Mouse (Mus musculus) lung, postnatal 0 days (tissue): ENCODE data around the gene Neurog3. TPM values are rescaled to one million over a fixed set of nuclear protein-coding genes. Genes with fewer than 3 reads are reported as not detected.

Source experiments
- ATAC-seq: fragments of 200-750 bp; cut with Nextera tagmentation; 2 replicates; pipeline ENCODE4 v1.8.0; 2017; ENCODE audit warnings: moderate library complexity
- DNase-seq: peaks from one replicate; pipeline ENCODE4 v3.0.0-alpha.2; 2016; ENCODE audit warnings: low spot score
- H3K27ac ChIP-seq: fragments of 300-500 bp; sonication (generic); 2 replicates; pipeline ENCODE4 v1.5.1; 2014; ENCODE audit warnings: antibody characterized with exemption, mild to moderate bottlenecking, low read length, mixed read lengths
- H3K27me3 ChIP-seq: fragments of 300-500 bp; sonication (generic); replicated peaks from 2 replicates; pipeline ENCODE4 v1.6.1; 2014; ENCODE audit warnings: low read length, mixed read lengths; ENCODE audit not compliant: insufficient read depth
- H3K36me3 ChIP-seq: fragments of 300-500 bp; sonication (generic); 2 replicates; pipeline ENCODE4 v1.6.1; 2014; ENCODE audit warnings: low read length, mixed read lengths; ENCODE audit not compliant: insufficient read depth
- H3K4me1 ChIP-seq: fragments of 300-500 bp; sonication (generic); 2 replicates; pipeline ENCODE4 v1.6.1; 2014; ENCODE audit warnings: antibody characterized with exemption, low read depth, low read length, mixed read lengths; ENCODE audit not compliant: insufficient read depth
- H3K4me2 ChIP-seq: fragments of 300-500 bp; sonication (generic); replicated peaks from 2 replicates; pipeline ENCODE4 v1.6.1; 2014; ENCODE audit warnings: low read depth, mild to moderate bottlenecking, low read length, moderate library complexity, mixed read lengths
- H3K4me3 ChIP-seq: fragments of 300-500 bp; sonication (generic); 2 replicates; pipeline ENCODE4 v1.5.1; 2014; ENCODE audit warnings: low read depth, low read length
- H3K9ac ChIP-seq: fragments of 300-500 bp; sonication (generic); replicated peaks from 2 replicates; pipeline ENCODE4 v1.6.1; 2014; ENCODE audit warnings: low read depth, mild to moderate bottlenecking
- H3K9me3 ChIP-seq: fragments of 300-500 bp; sonication (generic); 2 replicates; pipeline ENCODE4 v1.6.1; 2016; ENCODE audit warnings: low read length, mixed read lengths
- CTCF ChIP-seq: IDR thresholded peaks from 2 replicates; pipeline ENCODE4 v1.5.1; 2016; ENCODE audit warnings: antibody characterized with exemption, mild to moderate bottlenecking
- EP300 ChIP-seq: IDR thresholded peaks from 2 replicates; pipeline ENCODE4 v1.6.1; 2016; ENCODE audit warnings: antibody characterized with exemption, mild to moderate bottlenecking, control low read depth
- WGBS: fragments of 180-500 bp; shearing (Covaris S2); extraction: QIAGEN DNeasy Blood & Tissue Kit; methylation state at CpG from one replicate; pipeline ENCODE4 v1.1.7; 2014; 5-methylcytosine and 5-hydroxymethylcytosine counted together
- polyA plus RNA-seq: library from polyadenylated mRNA; unstranded; fragments of >200 nt; fragmentation: Nextera tagmentation; extraction: Ambion mirVana; gene quantifications from 2 replicates; pipeline ENCODE4 v1.2.1, GENCODE M21; 2015

Neurog3 gene
- polyA plus RNA-seq, 1 experiment from 2014 or later: not detected

GRCm38 (mm10) chr10:62149929-62150328, 17.0 kb downstream of the Neurog3 start:
- Histone ChIP-seq H3K4me3 (no peak overlapping the region), H3K27ac (no peak overlapping the region), H3K27me3 (no peaks in the 10 kb centered on the region), H3K4me2 (no peak overlapping the region), H3K9ac (no peak overlapping the region), H3K36me3 (no peaks in the 10 kb centered on the region), H3K9me3 (no peaks in the 10 kb centered on the region), H3K4me1 (no peaks in the 10 kb centered on the region)
- WGBS: 56% methylated on average over 7 of the region's 7 CpGs
- no peak for ATAC-seq
- TF ChIP-seq CTCF (no peak), EP300 (no peak)
- DNase-seq: no peak

DNA sequence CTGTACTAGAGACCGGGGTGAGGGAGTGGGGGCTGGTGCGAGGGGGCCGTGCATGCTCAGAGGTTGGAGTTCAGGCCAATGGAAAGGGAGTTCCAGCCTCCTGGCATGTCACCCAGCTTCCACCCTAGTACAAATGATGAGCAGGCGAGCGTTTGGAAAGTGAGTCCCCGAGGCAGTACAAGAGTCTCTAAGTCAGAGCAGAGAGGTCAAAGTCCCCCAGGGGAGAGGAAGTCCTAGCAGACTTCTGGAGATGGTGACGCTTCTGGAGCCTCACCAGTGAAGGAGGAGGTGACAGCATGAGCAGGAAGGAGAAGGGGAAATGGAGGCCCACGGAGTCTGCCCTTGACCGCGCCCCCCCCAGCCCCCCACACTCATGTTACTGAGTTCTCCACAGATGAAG, 29.5 kb downstream of the Neurog3 start:
- Histone ChIP-seq H3K36me3 (no peaks in the 10 kb centered on the region), H3K4me1 (no peaks in the 10 kb centered on the region), H3K9me3 (no peaks in the 10 kb centered on the region), H3K27ac (no peak overlapping the region), H3K4me2 (no peak overlapping the region), H3K27me3 (no peaks in the 10 kb centered on the region), H3K9ac (no peak overlapping the region), H3K4me3 (no peak overlapping the region)
- ATAC-seq: no peak
- TF ChIP-seq CTCF (no peak), EP300 (no peak)
- 35% methylated on average over 10 of the region's 10 CpGs for WGBS
- no peak for DNase-seq

DNA sequence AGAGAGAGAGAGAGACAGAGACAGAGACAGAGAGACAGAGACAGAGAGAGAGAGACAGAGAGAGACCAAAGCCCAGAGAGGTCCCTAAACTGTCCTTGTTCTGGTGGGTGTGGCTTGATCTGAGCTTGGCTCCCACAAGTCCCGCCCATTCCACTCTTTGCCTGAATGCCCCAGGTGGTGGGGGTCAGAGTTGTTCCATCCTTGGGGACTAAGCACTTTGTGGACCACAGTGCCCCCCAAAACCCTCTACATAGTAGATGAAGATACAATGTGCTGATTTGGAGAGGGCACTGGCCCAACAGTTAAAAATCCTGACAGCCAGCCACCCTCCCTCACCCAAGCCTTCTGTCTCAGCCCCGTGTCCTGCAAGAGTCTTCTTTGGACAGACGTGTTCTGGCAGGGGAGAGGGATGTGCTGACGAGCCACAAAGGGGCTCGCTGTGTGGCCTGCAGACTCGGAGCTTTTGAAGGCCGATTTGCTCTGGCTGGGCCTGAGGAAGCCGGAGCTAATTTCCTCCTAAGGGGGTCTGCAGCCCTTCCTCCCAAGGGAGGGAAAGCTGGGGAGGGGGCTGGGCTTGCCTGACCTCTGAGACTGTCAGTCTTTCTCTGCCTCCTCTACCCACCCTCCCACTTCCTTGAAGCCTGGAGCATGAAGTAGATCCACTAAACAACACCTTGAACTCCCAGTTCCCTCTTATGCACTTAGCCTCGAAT, 40.1 kb downstream of the Neurog3 start:
- Histone ChIP-seq H3K4me3 (no peak overlapping the region), H3K4me1 (no peaks in the 10 kb centered on the region), H3K9me3 (no peaks in the 10 kb centered on the region), H3K9ac (no peak overlapping the region), H3K27me3 (no peaks in the 10 kb centered on the region), H3K4me2 (no peak overlapping the region), H3K36me3 (no peaks in the 10 kb centered on the region), H3K27ac (no peak overlapping the region)
- DNase-seq (no peak), ATAC-seq (no peak)
- TF ChIP-seq CTCF: no peak
- TF ChIP-seq EP300: no peak
- WGBS: 11% methylated on average over 9 of the region's 9 CpGs

DNA sequence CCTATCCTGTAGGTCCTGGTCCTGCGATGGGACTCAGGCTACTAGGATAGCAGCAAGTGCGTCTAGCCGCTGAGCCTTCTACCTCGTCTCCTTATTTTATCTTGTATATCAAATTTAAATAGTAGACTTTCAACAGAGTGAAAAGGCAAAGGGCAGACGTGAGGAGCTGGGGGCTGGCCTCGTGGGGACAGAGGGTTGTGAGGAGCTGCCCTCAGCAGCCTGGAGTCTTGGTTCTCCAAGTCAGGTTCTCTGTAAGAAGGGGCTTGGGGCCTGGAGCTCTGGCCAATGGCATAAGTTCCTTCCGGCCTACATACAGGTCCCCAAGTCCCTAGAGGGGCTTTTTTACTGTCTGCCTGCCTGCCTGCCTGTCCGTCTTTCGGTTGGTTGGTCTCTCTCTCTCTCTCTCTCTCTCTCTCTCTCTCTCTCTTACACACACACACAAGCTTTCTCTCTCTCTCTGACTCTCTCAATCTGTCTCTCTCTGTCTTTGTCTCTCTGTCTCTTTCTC, 41.1 kb downstream of the Neurog3 start:
- Histone ChIP-seq H3K9ac (no peak overlapping the region), H3K27me3 (no peaks in the 10 kb centered on the region), H3K9me3 (no peaks in the 10 kb centered on the region), H3K4me1 (no peaks in the 10 kb centered on the region), H3K27ac (no peak overlapping the region), H3K36me3 (no peaks in the 10 kb centered on the region), H3K4me2 (no peak overlapping the region), H3K4me3 (no peak overlapping the region)
- ATAC-seq (no peak), DNase-seq (no peak)
- WGBS: 27% methylated on average over 9 of the region's 9 CpGs
- TF ChIP-seq EP300: no peak
- TF ChIP-seq CTCF: no peak

DNA sequence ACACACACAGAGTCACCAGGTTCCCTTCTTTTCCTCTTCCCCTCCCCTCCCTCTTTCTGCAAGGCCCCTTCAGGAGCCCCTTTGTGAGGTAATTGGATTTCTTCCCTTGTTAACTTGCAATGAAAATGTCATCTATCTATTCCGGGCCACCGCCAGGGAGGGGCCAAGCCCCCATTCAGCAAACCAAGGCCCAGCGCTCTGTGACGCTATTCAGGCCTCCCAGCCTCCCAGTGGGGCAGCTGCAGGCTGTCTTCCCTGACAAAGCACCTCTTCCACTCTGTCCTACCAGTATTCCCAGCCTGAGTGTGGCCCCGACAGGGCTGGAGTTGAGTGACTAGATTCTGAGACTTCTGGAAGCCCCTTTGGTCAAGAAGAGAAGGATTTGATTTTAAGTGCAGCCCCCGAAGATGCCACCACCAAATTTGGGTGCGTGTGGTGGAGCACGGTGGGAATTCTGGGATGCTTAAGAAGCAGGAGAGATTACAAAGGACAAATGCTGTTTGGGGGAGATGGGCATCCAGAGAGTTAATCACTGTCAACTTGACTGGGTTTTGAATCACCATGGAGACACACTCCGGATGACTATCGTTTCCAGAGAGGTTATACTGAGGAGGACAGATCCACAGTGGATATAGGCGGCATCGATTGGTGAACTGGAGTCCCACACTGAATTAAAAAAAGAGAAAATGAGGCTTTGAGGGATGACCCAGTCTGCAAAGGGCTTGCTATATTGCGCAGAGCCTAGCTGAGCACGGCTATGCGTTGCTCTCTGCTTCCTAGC, 41.8 kb downstream of the Neurog3 start:
- H3K4me2 ChIP-seq: no peak overlapping the region
- WGBS: 64% methylated on average over 15 of the region's 15 CpGs
- H3K4me1 ChIP-seq: no peaks in the 10 kb centered on the region
- ATAC-seq (no peak), DNase-seq (no peak)
- TF ChIP-seq CTCF: no peak
- no peak for TF ChIP-seq EP300
- no peak overlapping the region for H3K4me3 ChIP-seq
- H3K9me3 ChIP-seq: no peaks in the 10 kb centered on the region
- no peaks in the 10 kb centered on the region for H3K36me3 ChIP-seq
- H3K9ac ChIP-seq: no peak overlapping the region
- H3K27ac ChIP-seq: no peak overlapping the region
- H3K27me3 ChIP-seq: no peaks in the 10 kb centered on the region

- Histone ChIP-seq H3K27ac (no peak overlapping the region), H3K4me3 (no peak overlapping the region), H3K4me2 (no peak overlapping the region), H3K9ac (no peak overlapping the region), H3K36me3 (no peaks in the 10 kb centered on the region), H3K27me3 (no peaks in the 10 kb centered on the region), H3K9me3 (no peaks in the 10 kb centered on the region), H3K4me1 (no peaks in the 10 kb centered on the region)
- DNase-seq: no peak
- TF ChIP-seq CTCF: no peak
- no peak for TF ChIP-seq EP300
- 81% methylated on average over 3 of the region's 3 CpGs for WGBS
- no peak for ATAC-seq
Observed at GRCm38 (mm10) chr10:62179944-62180343, 47.1 kb downstream of the Neurog3 start.
